Mouse (Mus musculus) liver, postnatal 0 days (tissue): Measurements from ENCODE around the gene Cxcl10. TPM values are rescaled to one million over a fixed set of nuclear protein-coding genes. Genes with fewer than 3 reads are reported as not detected.
A peak's percentile ranks its signal among the peaks of the same experiment; 100 is the strongest.

Experiments used
- ATAC-seq: fragments of 200-750 bp; cut with Nextera tagmentation; 2 replicates; pipeline ENCODE4 v1.8.0; 2017; ENCODE audit warnings: mild to moderate bottlenecking, moderate library complexity
- DNase-seq: peaks from one replicate; pipeline ENCODE4 v3.0.0-alpha.2; 2016
- H3K27ac ChIP-seq: fragments of 300-500 bp; sonication (generic); 2 replicates; pipeline ENCODE4 v1.5.1; 2014; ENCODE audit warnings: antibody characterized with exemption, moderate library complexity, mild to moderate bottlenecking, low read depth
- H3K27me3 ChIP-seq: fragments of 300-500 bp; sonication (generic); 2 replicates; pipeline ENCODE4 v1.6.1; 2014; ENCODE audit warnings: low read length, control low read depth, mixed read lengths; ENCODE audit not compliant: insufficient read depth
- H3K36me3 ChIP-seq: fragments of 300-500 bp; sonication (generic); replicated peaks from 2 replicates; pipeline ENCODE4 v1.6.1; 2014; ENCODE audit warnings: mild to moderate bottlenecking, control low read depth, low read length, moderate library complexity, mixed read lengths; ENCODE audit not compliant: insufficient read depth
- H3K4me1 ChIP-seq: fragments of 300-500 bp; sonication (generic); 2 replicates; pipeline ENCODE4 v1.6.1; 2014; ENCODE audit warnings: antibody characterized with exemption, mild to moderate bottlenecking, control low read depth; ENCODE audit not compliant: insufficient read depth
- H3K4me2 ChIP-seq: fragments of 300-500 bp; sonication (generic); 2 replicates; pipeline ENCODE4 v1.6.1; 2014; ENCODE audit warnings: low read depth, mild to moderate bottlenecking, low read length, moderate library complexity, mixed read lengths
- H3K4me3 ChIP-seq: fragments of 300-500 bp; sonication (generic); 2 replicates; pipeline ENCODE4 v1.5.1; 2014; ENCODE audit warnings: low read depth, low read length
- H3K9ac ChIP-seq: fragments of 300-500 bp; sonication (generic); replicated peaks from 2 replicates; pipeline ENCODE4 v1.6.1; 2014; ENCODE audit warnings: mild to moderate bottlenecking, moderate library complexity
- H3K9me3 ChIP-seq: fragments of 300-500 bp; sonication (generic); 2 replicates; pipeline ENCODE4 v1.6.1; 2016; ENCODE audit warnings: mild to moderate bottlenecking, control low read depth, low read length, mixed read lengths
- CTCF ChIP-seq: sonication (generic); IDR thresholded peaks from 2 replicates; pipeline ENCODE4 v1.5.1; 2016; ENCODE audit warnings: antibody characterized with exemption, low read depth
- EP300 ChIP-seq: IDR thresholded peaks from 2 replicates; pipeline ENCODE4 v1.6.1; 2016; ENCODE audit warnings: antibody characterized with exemption, low read depth, mild to moderate bottlenecking
- WGBS: fragments of 180-500 bp; shearing (Covaris S2); extraction: QIAGEN DNeasy Blood & Tissue Kit; methylation state at CpG from one replicate; pipeline ENCODE4 v1.1.7; 2014; ENCODE audit not compliant: insufficient replicate concordance; 5-methylcytosine and 5-hydroxymethylcytosine counted together
- polyA plus RNA-seq: library from polyadenylated mRNA; unstranded; fragments of >200 nt; fragmentation: Nextera tagmentation; extraction: Ambion mirVana; gene quantifications from 2 replicates; pipeline ENCODE4 v1.2.1, GENCODE M21; 2015

Cxcl10 gene
- polyA plus RNA-seq, 1 experiment from 2014 or later, result 7.5 TPM

DNA sequence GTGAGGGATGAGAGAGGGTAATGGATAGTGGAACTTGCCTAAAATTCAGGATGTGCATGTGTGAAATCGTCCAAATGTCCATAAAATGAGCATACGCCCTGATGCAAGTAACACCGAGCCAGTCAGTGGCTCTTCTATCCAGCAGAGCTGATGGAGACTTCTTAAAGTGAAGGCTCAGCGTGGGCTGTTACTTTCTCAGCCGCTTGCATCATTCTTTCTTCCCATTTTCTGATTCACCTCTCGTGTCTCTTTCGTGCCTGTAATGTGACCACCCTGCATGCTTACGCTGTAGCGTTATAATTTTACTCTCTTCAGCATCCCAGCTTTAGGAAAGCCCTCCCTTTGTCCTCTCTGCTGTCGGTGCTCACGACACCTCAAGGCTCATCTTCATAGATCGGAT lies 17.6 kb downstream of the Cxcl10 start:
- H3K9me3 ChIP-seq, result no peaks in the 10 kb centered on the region
- H3K36me3 ChIP-seq, result no peaks in the 10 kb centered on the region
- no peaks in the 10 kb centered on the region for H3K27me3 ChIP-seq
- H3K4me1 ChIP-seq, result peaks cover 5% of the 10 kb centered on the region; the same call in 1 of the 2 replicates
- no peak for ATAC-seq
- no peak overlapping the region for H3K9ac ChIP-seq
- H3K4me2 ChIP-seq, result no peak overlapping the region; the same call in 1 of the 2 replicates
- no peak overlapping the region for H3K4me3 ChIP-seq
- no peak for DNase-seq
- WGBS, result 77% methylated on average over 12 of the region's 12 CpGs
- H3K27ac ChIP-seq, result no peak overlapping the region
- TF ChIP-seq EP300 (no peak), CTCF (no peak)

DNA sequence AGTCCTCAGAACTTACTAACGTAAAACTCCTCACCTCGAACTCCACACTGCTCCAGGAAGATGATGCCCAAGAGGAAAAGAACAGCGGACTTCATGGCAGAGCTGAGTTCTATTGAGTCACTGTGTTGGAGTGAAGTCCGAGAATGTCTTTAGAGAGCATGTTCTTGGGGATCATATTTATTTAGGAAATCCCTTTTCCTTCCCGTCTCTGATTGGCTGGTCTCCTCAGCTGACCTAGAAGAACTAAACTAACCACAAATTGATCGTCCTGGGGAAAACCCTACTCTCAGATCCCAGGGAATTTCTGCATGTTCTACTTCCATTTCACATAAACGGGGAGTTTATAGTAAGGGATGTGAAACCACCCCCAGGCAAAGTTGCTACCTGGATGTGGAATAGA lies 20.8 kb downstream of the Cxcl10 start, which contains the start of gene Cxcl9:
Gene Cxcl9, minus strand, starts transcription at position 151 of the 400 bp plus-strand sequence.
- Histone ChIP-seq H3K27me3 (no peaks in the 10 kb centered on the region), H3K36me3 (no peaks in the 10 kb centered on the region), H3K4me1 (peaks cover 5% of the 10 kb centered on the region; the same call in 1 of the 2 replicates), H3K4me2 (no peak within 1 kb of the TSS), H3K9me3 (no peaks in the 10 kb centered on the region), H3K4me3 (no peak within 1 kb of the TSS), H3K9ac (no peak within 1 kb of the TSS), H3K27ac (no peak within 1 kb of the TSS)
- WGBS, result 70% methylated on average over 7 of the region's 7 CpGs
- no peak for ATAC-seq
- no peak for DNase-seq
- TF ChIP-seq EP300, result no peak
- no peak for TF ChIP-seq CTCF

DNA sequence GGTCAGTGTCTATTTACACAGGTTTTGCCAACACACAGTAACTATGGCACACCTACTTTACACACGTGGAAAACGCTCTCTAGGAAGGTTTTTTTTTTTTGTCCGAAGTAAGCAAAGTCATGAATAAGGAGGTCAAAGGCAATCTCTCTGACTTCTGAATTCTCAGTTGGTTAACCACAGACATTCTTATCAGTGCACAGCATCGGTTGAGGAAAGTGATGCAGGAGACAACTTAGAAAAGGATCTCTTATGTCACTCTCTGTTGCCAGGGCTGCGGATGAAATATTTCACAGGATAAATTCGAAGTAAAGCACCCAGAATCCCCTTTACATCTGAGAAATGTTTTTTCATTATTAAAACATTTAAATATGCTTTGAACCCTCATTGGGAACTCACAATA lies 21.3 kb downstream of the Cxcl10 start:
- no peaks in the 10 kb centered on the region for H3K9me3 ChIP-seq
- no peak overlapping the region for H3K27ac ChIP-seq
- H3K36me3 ChIP-seq, result no peaks in the 10 kb centered on the region
- DNase-seq (no peak), ATAC-seq (no peak)
- H3K4me3 ChIP-seq, result no peak overlapping the region
- H3K9ac ChIP-seq, result no peak overlapping the region
- peaks cover 5% of the 10 kb centered on the region; the same call in 1 of the 2 replicates for H3K4me1 ChIP-seq
- 25% methylated on average over 6 of the region's 6 CpGs for WGBS
- no peaks in the 10 kb centered on the region for H3K27me3 ChIP-seq
- TF ChIP-seq EP300, result no peak
- TF ChIP-seq CTCF, result no peak
- H3K4me2 ChIP-seq, result no peak overlapping the region

DNA sequence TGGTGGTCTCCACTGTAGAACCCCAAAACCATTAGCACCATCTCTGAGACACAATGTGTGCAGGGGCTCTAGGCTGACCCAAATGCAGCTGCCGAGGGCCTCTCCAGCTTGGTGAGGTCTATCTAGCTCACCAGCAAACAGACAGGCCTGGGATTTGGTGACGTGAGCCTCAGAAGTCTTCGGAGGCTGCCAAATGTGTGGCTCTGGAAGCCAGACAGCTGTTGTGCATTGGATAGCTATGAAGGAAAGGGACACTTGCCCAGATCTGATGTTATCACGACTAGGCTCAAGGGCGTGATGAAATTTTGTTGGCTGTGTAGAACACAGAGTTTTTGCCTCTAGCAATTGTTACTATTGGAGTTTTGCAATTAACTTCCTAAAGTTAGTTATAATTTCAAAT lies 25.4 kb downstream of the Cxcl10 start:
- no peaks in the 10 kb centered on the region for H3K27me3 ChIP-seq
- DNase-seq, result no peak
- TF ChIP-seq CTCF, result no peak
- no peak for TF ChIP-seq EP300
- no peaks in the 10 kb centered on the region for H3K36me3 ChIP-seq
- WGBS, result 52% methylated on average over 5 of the region's 5 CpGs
- H3K4me2 ChIP-seq, result no peak overlapping the region
- H3K27ac ChIP-seq, result 0 out of 2 replicates have a peak overlapping the region, but pooled peaks have one; percentile 53
- H3K4me3 ChIP-seq, result no peak overlapping the region
- ATAC-seq, result no peak
- no peak overlapping the region for H3K9ac ChIP-seq
- 0 out of 2 replicates have a peak, but pooled peaks cover 2% of the 10 kb centered on the region for H3K4me1 ChIP-seq
- no peaks in the 10 kb centered on the region for H3K9me3 ChIP-seq

DNA sequence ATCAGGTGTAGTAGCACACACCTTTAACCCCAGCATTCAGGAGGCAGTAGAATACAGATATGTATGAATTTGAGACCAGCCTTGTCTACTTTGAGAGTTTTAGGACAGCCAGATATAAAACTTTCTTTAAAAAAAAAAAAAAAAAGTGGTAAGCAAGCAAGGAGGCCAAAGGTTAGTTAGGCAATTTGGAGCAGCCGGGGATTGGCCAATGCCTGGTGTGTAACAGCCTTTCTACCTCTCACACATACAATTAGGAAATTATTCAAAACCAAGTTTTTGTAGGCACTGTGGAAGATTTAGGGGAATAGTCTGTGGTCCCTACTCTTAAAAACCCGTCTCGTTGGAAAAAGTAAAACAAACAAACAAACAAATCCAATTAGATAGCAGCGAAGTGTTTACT lies 26.1 kb downstream of the Cxcl10 start:
- no peaks in the 10 kb centered on the region for H3K27me3 ChIP-seq
- DNase-seq (no peak), ATAC-seq (peak; percentile 53; the same call in 1 of the 2 replicates)
- H3K9ac ChIP-seq, result no peak overlapping the region
- peak overlapping the region; percentile 53; the same call in 1 of the 2 replicates for H3K27ac ChIP-seq
- no peaks in the 10 kb centered on the region for H3K9me3 ChIP-seq
- H3K4me3 ChIP-seq, result no peak overlapping the region
- TF ChIP-seq EP300, result no peak; the same call in 1 of the 2 replicates
- TF ChIP-seq CTCF, result no peak
- H3K4me2 ChIP-seq, result no peak overlapping the region
- 58% methylated on average over 4 of the region's 4 CpGs for WGBS
- H3K4me1 ChIP-seq, result 0 out of 2 replicates have a peak, but pooled peaks cover 2% of the 10 kb centered on the region
- no peaks in the 10 kb centered on the region for H3K36me3 ChIP-seq

DNA sequence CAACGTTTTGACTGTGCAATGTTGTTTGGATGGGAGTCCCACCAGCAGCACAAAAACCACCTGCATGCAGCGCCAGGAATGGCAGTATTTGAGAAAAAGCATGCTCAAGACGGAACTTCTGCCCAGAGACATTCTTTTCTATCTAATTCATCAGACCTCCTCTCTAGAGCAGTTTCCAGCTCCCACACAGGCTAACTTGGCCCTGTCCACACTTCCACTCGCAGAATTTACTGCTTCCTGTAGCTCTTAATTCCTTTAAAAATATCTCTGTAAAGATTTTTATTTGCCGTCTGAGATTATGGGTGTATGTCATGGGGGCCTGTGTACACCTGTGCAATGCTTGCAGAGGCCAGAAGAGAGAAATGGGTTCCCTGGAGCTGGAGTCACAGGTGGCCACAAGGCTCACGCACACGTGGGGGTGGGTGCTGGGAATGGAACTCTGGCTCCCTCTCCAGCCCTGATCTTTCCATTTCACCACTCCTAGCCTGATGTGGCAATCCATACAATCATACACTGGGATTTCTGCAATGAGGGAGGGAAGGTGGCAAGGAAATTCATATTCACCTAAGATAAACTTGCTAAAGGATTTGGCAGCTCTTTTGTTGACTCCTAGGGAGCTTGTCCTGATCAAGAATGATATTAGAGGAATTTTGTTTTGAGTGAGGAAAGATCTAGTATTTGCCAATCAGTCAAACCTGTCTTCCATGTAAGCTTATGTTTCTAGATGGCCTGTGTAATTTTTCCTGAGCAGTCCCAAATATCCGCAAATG lies 26.9 kb downstream of the Cxcl10 start:
- Histone ChIP-seq H3K9me3 (no peaks in the 10 kb centered on the region), H3K27me3 (no peaks in the 10 kb centered on the region), H3K4me2 (no peak overlapping the region), H3K27ac (peak overlapping the region; percentile 53; the same call in 1 of the 2 replicates), H3K4me1 (no peaks in the 10 kb centered on the region), H3K36me3 (no peaks in the 10 kb centered on the region), H3K9ac (no peak overlapping the region), H3K4me3 (no peak overlapping the region)
- DNase-seq, result no peak
- TF ChIP-seq EP300, result no peak
- peak; percentile 28; the same call in 1 of the 2 replicates for TF ChIP-seq CTCF
- peak; percentile 80 for ATAC-seq
- WGBS, result 61% methylated on average over 8 of the region's 8 CpGs
